Mouse (Mus musculus) cerebellum, adult (tissue): ENCODE results near the gene Clmp.

Experiments
- ATAC-seq: cut with Nextera tagmentation; 2 replicates; pipeline ENCODE4 v1.9.2; 2017; ENCODE audit warnings: mild to moderate bottlenecking, moderate library complexity, mixed read lengths; ENCODE audit not compliant: insufficient number of reproducible peaks, low FRiP score, low TSS enrichment

Gene Clmp

DNA sequence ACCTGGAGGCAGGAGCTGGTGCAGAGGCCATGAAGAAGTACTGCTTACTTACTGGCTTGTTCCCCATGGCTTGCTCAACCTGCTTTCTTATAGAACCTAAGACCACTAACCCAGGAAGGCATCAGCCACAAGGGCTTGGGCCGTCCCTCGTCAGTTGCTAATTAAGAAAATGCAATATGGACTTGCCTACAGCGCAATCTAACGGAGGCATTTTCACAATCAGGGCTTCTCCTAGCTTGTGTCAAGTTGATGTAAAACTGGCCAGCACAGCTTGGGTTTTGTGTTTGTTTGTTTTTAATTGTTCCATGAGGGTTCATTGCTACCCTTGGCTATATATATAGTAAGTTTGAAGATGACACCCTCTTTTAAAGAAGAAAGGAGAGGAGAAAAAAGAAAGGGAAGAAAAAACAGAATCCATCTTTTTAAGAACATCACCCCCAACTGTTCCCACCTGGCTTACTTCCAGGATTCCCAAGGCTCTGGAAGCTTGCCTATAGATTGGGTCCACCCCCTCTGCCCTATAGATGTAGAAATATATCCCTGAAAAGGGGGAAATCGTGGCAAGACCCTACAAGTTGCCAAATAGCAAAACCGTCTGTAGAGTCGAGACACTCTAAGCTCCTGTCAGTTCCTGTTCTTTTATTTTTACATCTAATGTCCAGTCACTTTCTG, 42.2 kb downstream of the Clmp start:
- ATAC-seq: no peak

DNA sequence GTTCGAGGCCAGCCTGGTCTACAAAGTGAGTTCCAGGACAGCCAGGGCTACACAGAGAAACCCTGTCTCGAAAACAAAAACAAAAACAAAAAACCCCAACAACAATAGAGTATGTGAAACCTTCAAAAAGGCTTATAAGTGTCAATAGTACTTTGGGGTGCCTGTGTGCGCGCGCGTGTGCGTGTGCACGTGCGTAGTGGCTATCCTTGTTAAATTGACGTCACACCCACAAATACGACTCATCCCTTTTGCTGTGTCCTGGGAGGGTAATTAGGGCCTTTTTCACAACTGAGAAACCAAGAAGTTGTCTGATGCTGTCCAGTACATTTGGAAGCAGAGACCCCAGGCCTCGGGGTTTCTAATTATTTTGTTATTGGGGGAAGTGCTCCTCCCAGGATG, 44.5 kb downstream of the Clmp start:
- ATAC-seq: no peak

DNA sequence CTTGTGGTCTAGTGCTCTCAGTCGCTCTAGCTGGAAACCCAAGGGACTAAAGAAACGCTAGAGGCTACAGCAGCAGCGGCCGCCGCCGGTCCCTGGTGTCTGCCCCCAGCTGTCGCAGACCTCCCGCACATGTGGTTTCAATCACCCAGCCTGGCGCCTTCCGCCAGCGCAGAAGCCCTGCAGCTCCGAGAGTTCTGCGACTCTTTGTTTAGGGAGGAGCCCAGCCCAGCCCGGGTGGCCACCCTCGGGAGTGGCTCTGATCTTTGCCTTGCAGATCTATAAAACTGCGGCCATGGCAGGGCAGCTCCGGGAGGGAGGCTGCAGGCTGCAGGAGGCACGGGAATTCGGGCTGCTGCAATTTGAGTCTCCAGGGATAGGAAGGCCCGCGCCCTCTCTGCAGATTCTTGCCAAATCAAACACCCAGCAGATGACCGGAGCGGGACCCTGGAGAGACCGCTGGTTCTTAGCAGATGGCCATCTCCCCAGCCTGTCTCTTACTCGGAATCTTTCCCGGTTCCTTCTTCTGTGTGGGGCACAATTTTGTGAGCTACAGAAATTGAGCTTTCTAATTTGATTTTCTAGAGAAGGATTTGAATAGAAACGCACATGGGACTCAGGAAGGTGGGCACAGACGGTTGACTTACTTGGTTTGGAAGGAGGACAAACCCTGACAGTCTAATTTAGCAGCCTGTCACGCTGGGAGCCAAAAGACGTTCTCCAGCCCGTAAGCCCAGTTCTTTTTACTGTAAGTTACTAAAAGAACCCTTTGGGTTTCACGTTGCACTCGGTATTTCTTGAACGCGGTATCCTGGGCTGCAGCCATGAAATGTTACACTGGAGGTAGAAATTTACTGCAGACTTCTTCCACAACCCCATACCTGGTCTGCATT, 45.2 kb downstream of the Clmp start:
- peak; percentile 72; the same call in 1 of the 2 replicates for ATAC-seq

DNA sequence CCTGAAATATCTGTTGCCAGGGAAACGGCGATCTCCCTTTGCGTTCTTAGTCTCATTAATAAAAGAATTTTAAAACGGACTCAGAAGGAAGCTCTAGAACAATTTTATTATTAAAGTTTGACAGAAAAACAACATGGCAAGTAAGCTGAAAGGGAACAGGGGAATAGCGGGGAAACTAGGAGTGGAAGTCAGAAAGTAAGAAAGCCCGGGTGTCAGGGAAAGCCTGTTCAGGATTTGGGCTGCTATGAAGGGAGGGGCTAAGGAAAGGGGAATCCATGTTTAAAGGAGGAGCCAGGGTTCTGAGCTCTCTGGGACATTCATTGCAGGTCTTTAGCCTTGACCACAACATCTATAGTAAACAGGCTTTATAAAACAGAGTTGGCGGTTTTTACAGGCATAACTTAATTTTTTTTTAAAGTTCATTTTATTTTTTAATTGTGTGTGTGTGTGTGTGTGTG, 45.9 kb downstream of the Clmp start:
- peak; percentile 49; the same call in 1 of the 2 replicates for ATAC-seq

DNA sequence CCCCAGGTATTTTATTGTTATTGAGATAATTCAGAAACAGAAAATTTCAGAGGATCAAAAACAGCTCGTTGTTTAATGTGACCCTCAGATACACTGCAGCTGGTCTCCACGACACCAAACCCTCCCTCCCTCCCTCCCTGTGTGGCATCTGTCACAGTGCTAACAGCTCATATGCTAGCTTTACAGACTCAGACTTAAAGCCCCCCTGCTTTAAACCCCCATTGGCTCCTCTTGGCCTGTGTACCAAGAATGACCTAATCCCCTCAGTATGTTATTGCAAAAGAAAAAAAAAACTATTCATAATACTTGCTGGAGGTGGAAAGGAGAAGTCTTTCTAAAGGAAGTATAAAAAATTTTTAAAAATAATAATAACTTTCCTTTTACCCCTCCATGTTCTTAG, 46.5 kb downstream of the Clmp start:
- no peak for ATAC-seq

DNA sequence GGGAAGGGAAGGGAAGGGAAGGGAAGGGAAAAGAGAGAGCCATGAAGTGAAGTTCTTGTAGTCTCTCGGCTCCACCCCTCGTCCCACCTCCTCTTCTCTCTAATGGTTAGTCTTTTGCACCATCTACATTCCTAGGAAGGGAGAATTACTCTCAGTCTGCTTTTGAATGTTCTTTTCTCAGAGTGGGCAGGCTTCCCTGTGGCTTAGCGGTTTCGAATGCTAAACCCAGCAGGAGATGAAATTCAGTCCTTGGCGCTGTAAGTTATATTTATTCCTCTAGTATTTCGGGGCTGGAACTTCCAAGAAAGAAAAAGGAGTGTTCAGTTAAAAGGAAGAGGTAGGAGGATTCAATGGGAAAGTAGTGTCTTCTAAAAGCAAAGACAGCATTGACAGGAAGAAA, 51.4 kb downstream of the Clmp start:
- no peak for ATAC-seq

DNA sequence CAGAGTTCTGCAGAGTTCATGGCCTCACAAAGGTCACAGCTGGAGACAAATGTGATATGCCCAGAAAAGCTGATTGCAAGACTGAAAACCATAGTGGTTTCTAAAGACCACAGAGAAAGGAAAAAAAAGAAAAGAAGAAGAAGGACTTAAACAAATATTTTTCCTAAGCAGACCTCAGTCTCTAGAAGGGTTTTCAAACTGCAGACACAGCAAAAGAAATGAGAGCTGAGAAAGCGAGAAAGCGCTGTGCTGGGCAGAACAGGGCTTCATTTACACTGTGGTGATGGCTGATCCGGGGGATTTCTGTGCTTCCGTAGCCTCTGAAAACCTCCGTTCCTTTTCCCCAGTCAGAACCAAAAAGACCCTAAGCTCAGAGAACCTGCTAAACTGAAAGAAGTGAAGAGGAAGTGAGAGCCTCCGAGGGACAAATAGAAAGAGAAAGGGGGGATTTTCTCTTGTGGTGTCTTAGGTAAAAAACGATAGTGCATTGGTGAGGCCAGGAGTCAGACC, 57.8 kb downstream of the Clmp start:
- ATAC-seq: no peak

DNA sequence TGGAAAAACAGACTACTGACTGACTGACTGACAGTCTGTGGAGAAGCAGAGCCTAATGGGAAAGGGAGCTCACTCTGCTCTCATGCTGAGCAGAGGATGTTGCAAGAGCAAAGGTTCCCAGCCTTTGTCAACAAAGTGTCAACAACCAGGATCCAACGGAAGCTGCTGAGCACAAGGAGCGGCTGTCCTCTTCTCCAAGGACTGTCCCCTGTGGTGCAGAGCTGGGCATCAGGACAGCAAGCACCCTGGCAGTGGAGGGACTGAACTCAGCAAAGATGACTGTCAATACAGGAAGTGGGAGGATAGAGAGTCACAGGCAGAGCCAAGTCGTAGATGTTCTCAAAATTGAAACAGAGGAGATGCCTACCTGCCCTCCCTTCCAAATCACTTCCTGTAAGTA, 58.5 kb downstream of the Clmp start:
- no peak for ATAC-seq

DNA sequence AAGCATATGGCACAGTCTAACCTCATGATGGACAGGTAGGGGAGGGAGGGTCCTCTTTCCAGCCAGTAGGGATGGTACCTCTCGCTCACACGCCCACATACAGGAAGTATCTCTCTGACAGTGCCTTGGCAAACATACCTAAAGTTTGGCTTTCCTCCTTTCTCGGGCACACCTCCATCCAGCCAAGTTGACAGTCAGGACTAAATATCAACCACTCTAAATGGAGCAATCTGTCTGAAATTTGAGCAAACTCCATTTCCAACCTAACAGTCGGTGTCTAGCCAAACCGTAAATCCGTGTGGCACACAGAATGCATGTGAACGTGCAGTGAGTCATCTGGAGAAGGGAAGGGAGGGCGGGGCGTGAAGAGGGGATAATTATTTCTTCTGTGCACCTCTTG, 61.0 kb downstream of the Clmp start:
- ATAC-seq: no peak

DNA sequence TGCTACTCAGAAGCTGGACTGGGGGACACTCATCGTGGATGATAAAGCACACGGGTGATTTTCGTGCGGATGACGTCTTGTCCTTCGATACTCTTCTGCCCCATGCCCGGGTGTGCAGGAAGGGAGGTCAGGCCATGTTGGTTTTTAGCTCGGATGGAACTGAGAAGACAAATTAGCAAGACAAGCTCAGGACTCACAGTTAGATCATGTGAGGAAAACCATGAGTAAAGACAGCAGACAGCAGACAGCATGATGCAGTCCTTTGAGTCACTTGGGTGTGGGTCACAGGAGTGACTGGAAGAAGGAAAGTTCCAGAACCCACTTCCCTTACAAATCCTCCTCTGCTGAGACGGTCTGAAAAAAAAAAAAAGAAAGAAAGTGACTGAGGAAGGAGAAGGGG, 61.5 kb downstream of the Clmp start:
- no peak for ATAC-seq

DNA sequence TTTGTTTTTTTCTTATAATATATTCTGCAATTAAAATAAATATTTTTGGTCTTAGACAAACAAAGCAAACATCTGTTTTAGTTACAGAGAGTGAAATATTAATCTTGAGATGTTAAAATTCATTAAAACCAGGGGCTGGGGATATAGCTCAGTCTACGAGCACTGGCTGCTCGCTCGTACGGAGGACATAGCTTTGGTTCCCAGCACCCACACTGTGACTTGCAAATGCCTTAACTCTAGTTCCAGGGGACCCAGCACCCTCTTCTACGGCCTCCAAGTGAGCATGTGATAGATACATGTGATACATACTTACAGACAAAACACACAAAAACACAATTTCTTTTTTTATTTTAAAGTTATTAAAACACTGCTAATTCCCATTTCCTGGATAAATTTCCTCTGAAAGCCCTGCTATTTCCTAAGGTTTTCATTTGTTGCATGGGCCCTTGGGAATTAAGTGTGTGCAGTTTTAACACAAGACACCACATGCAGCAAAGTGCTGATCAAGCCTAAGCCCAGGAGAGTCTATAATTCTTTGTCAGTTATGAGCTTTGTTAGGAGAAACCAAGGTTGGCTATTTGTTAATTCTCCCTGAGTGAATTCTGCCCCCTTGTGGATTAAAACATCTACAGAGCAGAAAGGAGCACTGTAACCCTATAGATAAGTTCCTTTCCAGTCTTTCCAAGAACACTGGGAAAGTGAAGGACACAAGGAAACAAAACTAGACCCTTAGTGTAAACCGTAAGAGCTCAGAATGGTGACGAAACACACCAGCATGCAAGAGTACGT, 64.3 kb downstream of the Clmp start:
- peak; percentile 45; the same call in 1 of the 2 replicates for ATAC-seq

DNA sequence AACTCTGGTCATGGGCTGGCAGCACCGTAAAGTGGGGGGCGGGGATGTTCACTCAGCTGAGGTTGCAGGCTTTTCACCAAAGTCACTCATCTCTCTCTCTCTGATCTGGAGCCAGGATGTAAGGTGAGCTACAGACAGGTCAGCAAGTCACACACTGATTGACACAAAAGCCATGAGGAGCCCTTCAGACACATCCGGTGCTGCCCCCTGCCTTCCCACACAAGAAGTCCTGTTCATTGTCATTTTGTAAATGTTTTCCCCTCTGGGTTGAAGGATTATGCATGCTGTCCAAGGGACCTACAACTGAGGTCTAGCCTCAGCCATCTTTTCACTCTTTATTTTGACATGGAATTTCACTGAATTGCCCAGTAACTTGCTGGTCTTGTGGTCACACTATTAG, 66.0 kb downstream of the Clmp start:
- no peak for ATAC-seq

DNA sequence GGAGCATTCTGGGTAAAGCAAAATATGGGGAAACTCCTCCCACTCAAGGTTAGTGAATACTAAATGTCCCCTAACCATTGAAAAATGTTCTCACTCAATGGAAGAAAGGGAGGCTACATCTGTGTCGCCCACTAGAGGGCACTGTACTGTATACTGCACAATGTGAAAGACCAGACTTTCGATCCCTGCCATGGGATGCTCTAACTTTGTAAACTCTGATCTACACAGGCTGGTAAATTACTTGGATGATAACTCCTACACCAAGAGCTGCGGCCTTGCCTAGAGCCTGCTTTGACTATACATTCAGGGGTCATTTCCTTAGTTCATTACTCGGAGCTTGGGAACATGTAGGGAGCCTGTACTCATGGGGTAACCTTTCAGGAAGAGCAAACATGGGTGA, 70.6 kb downstream of the Clmp start:
- no peak for ATAC-seq

DNA sequence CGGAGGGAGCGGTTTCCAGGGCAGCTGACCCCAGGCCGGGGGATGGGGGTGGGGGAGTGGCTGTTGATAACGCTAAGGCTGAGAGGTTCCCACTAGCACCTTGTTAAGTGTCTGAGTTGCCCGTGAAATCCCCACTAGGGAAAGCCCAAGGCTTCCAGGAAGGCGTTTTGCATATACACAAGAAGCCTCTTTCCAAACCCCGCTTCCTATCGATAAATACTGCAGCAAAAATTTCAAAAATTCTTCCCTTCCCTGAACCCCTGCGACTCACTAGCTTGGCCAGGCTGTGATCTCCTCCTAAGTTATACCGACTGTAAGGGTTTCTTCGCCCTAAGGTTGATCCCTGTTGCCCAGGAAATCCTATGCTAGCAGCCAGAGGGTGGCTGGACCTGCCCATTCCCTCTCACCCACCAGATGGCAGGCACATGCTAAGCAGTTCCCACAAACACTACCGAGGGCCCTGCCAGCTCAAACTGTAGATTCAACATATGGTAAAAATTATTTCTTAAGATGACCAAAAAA, 71.4 kb downstream of the Clmp start:
- ATAC-seq: peak; percentile 46; the same call in 1 of the 2 replicates

DNA sequence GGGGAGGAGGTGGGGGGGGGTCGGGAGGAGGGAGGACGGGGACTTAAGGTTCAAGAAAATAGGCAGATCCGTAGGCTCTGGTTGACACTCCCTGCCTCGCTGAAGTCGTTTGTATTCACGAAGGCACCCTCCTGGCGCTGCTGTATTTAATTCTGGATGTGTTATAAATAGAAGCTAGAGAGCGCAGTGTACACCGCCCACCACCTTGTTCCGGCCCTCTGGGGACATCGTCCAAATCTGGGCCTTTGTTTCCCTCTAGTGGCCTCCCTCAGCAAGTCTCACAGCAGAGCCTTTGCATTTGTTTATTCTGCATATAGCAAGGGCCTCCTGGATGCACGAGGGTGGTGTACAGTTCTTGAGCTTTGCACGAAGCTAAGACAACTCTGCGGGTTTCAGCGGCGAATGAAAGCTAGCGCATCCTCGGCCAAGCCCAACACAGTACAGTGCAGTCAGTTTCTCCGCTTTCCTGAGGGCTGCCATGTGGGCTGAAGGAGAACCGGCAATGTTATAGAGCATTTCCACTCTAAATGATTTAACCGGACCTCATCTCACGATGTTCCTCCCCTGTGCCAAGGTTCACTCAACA, 72.0 kb downstream of the Clmp start:
- ATAC-seq: peak; percentile 82

DNA sequence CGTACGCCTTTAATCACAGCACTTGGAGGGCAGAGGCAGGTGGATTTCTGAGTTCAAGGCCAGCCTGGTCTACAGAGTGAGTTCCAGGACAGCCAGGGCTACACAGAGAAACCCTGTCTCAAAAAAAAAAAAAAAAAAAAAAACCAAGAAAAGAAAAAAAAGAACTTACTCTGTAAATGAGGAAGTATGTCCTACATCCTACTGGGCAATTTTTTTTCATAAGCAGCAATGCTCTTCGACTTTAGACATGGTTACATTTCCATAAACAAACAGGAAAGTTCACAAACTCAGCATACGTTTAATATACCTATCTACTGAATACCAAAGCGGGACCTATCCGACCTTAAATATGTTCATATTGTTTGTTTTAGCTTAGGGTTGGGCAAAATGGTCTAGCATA, 76.6 kb downstream of the Clmp start:
- ATAC-seq: no peak

DNA sequence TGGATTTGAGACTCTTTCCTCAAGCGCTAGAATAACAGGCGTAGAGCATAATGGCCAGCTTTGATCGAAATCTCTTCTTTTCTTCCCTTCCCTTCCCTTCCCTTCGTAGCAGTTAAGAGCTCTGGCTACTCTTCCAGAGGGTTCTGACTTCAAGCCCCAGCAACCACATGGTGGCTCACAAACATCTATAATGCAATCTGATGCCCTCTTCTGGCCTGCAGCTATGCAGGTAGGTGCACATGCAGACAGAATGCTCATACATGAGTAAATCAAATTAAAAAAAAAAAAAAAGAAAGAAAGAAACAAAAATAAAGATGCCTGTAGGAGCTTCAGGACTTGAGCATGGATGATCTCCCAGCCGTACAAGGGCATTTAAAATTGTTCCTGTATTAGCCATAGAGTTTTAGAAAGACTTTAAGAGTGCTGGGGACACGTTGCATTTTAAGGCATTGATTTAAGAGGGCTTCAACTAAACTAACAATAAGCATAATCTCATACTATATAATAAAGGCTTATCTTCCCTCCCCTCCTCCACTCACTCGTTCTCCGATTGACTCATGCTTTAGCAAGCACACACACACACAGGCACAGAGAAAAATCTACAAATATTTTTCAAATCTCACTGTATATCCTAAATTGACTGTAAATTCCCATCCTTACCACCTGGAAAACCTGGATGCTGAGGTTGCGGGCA, 79.3 kb downstream of the Clmp start:
- no peak for ATAC-seq

DNA sequence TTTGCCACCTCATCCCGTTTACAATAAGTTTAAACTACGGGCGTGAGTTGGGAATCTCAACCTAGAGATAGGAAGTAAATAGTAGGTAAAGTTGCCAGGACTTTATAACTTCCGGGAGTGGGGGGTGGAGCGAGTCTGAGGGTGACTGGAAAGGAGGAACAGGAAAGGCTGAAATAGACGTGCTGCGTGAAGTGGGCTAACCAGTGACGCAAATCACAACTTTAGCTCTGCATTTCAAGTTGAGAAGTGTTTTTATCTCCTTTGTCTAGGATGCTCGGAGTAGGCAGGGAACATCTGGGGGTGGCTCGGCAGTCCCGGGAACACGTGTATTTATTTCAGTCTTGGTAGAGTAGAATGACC, 79.8 kb downstream of the Clmp start:
- ATAC-seq: no peak

DNA sequence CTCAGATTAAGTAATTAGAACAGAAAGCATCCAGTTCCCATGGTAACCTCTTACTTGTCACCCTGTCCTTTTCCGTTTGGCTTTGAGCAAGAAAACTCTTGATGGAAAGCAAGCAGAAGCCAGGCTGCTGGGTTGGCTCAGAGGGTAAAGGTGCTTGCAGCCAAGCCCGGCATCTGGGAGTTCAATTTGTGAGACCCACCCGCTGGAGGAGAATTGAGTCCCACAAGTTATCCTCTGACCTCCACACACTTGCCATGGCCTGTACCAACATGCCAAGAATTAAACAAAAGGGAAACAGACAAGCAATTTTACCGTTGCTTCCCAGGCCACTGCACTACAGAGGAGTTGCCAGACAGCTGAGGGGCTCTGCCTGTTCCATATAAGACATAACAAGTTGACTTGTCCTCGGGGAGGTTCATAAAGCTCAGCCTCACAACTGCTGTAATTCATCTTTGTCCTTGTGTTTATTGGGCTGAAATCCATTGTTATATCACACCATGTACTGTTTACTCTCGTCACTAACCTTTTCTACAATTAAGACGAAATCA, 80.4 kb downstream of the Clmp start:
- ATAC-seq: no peak
